Mouse (Mus musculus) embryonic fibroblast, embryonic 13.5 days (primary cell): ENCODE measurements around the gene Acss3.

Experiments
- CTCF ChIP-seq: IDR thresholded peaks from 2 replicates; pipeline ENCODE4 v1.5.1; 2011; ENCODE audit warnings: mild to moderate bottlenecking, control low read depth, low read length, moderate library complexity, borderline replicate concordance; ENCODE audit not compliant: insufficient read depth
- POLR2A ChIP-seq: IDR thresholded peaks from 2 replicates; pipeline ENCODE4 v1.6.1; 2011; ENCODE audit warnings: low read depth, mild to moderate bottlenecking, control low read depth, low read length, moderate library complexity

DNA sequence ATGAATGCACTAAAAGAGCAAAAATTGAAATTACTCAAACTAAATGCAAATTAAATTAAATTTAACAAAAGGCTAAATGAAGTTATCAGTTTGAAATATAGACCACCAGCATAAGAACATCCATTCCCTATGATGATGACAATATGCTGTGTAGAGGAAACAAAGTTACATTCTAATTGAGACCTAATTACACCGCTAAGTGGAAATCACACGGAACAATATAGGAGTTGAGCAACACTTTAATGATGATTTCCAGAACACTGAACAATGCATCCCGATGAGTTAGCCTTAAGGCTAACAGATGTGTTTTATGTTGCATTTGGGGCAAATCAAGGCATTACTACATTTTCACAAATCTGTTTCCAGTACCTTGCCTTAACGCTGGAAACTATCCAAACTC lies 99.2 kb downstream of the Acss3 start:
- TF ChIP-seq CTCF (no peak), POLR2A (no peak)
